Mouse (Mus musculus): ENCODE data around the gene Cyyr1.
A peak's percentile ranks its signal among the peaks of the same experiment; 100 is the strongest.
"Not testable (repeated sequence)": the region's sequence is repeated elsewhere in the genome, so short reads cannot be mapped to it uniquely, and the experiment has no call there.

The Cyyr1 gene

DNA sequence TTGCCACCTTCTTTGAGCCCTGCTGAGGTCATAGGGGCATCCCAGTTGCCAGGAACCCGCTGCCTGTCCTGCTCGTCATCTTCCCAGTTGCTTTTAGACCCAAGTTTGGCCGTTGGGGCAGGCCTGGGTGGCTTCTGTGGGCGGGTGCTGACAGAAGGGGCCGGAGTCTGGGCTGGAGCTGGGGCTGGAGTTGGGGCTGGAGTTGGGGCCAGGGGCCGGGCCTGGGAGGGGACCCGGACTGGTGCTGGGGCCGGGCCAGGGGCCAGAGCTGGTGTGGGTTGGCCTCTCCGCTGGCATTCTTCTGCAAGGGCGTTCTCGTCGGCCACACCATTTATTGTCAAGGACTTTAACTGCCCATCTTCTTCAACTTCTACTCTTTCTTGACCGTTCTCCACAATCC lies at the start of gene Cyyr1:
Cyyr1 (minus strand) TSS at position 101 of the 400 bp plus-strand sequence.
- not testable (repeated sequence) for DNase-seq (ENCODE audit: low read depth, low spot score)

DNA sequence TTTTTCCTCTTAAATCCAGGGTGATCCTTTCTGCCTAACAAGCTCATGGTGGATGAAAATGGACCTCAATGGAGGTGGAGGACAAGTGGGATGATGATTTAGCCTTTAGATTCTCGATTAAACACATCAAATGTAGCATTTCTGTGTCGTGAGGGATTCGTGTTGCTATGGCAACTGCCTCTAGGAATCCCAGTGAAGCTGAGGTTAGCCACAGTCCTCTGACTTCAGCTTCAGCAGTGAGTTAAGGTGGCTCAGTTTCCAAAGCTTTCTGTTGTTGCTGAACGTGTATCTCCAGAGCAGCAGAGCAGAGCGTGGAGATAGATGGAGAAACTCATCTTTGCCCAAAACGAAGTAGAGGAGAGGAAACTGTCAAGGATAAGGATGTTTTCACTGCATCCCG lies 35.6 kb upstream of the Cyyr1 start:
- DNase-seq (ENCODE audit: low read depth, low spot score) = no peak

DNA sequence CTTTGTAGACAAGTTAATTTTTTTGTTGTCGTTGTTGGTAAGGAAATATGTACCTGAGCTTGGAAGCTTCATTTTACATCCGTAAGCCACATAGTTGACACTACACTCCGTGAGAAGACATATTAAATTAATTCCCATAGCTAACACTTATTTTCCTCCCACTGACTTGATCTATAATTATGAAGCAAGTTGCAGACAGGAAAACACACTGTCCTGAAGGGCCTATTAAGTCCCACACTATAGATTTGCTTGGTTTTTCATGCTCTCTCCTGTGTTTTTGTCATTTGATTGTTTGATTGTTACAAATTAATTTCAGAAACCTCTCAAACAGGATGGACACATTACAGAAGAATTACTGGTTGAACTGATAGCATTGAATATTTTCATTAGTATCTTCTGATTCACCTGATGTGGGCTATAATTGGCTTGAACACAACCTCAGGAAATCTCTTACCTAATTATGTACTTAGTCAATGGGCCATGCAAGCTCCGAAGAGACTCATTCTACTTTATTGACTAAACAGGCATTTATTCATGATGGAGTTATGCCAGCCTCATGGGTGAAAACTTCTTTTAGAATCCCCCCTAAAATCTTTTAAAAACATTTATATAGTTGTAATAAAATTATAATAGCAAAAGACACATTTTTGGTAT lies 34.5 kb upstream of the Cyyr1 start:
- no peak for DNase-seq (ENCODE audit: low read depth, low spot score)

DNA sequence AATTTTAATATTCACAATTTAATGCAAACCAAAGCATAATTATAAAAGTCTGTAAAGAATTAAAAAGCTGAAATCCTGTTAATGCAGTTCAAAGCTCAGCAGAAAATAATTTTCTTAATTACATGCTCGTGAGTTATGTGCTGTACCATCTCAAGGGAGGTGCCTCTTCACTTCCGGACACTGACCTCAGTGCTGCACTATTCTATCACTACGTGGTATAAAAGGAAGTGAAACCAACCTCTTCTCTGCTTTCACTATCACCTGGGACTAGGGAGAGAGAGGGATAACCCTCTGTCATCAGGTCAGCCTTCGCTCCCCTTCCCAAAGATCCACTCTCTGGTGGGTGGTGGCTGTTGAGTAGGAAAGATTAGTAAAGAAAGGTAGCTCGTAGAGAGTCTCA lies 13.3 kb upstream of the Cyyr1 start:
- DNase-seq (ENCODE audit: low read depth, low spot score) = no peak

DNA sequence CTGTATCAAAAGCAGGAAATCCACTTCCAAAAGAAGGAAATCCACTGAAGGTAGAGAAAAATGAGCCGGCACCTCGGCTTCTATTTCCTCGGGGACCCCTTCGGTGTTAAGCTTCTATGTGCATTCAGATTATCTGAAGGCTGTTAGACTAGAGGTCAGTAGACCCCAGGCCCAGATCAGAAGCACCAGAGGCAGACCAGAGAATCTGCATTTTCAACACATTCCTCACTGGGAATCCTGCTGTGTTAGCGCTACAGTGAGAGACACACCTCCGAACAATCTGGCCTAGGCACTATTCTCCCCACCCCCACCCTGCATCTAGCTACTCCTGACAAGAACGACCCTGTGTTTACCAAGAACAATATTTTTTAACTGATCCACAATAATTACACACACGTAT lies 641 bp upstream of the Cyyr1 start:
- peak; percentile 10 for DNase-seq (ENCODE audit: low read depth, low spot score)

DNA sequence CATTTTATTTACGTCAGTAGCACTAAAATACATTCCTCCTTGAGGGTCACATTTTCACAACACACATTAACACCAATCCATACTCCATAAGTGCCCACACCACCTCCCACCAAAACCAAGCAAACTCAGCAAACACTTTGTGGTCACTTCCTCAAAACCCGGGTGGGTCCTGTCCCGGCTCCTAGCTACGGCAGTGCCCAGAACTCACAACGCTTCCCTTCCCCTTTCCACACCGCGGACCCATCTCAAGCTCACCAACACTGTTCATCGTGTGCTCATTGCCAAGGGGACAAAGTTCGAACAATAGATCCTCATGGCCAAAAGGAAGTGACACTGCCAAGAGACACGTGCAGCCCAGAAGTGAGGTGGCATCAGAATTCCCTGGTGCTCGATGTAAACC lies 1.2 kb downstream of the Cyyr1 start:
- not testable (repeated sequence) for DNase-seq (ENCODE audit: low read depth, low spot score)

DNA sequence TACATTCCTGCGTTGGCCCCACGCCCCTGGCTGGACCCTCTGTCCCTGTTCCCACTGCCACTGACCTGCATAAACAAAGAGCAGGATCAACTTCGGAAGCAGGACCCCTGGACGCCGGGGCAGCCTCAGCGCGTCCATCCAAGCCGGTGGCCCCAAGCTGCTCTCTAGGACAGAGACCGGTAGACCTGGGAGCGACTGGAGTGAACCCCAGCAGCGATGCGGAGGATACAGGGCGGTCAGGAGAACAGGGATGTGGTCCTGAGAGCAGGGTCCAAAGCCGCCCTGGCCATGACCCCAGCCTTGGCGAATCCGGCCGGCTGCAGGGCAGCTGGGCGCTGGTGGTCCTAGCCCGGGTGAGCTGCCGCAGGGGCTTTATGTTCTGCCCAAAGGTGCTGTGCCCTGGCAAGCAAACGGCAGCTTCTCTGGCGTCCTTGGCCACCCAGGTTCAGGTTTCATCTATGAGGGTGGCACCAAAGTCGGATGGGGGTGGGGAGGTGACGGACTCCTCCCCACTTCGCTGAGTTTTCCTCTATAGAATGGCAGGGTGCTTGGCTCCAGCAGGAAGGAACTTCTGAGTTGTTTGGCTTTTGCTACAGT lies 3.1 kb downstream of the Cyyr1 start:
- peak; percentile 51 for DNase-seq (ENCODE audit: low read depth, low spot score)

DNA sequence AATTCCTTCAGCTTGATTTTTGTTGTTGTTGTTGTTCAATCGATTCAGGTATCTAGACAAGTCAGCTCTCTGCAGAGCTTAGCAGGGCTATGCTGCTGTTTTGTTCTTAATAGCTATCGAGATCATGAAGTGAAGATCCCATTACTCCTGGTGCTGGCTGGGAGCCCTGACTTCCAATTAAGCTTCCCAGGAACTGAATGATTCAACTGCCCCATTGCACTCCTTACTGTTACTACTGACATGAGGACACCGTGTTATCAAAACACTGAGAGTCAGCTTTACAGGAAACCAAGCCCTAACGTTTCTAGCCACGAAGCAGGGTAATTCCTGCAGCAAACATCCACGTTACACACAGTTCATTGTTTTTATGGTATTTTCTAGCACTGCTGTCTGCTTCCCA lies 6.7 kb downstream of the Cyyr1 start:
- DNase-seq (ENCODE audit: low read depth, low spot score) = no peak

DNA sequence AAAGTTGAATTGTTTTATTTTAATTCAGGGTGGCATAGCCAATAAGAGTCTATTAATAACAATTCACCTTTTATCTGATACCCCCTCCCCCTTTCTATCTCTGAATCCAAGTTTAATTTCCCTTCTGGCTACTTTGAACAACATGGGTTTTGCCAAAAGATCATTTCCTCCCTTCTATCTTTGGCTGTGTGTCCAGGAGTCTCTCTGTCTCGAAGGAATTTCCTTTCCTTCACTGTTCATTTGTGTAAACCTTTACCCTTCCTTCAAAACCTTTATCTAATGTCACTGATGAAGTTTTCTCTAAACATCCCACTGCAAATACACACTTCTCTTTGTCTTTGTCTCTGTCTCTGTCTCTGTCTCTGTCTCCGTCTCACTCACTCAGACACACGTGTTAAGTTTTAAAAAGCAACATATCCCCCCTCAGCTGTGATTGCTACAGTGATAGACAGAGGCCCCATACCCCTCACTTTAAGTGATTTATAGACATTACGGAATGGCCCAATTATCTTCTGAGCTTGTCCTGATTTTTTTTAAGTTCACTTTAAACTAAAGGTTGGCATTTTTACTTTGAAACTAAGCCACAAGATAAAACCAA lies 11.4 kb downstream of the Cyyr1 start:
- no peak for DNase-seq (ENCODE audit: low read depth, low spot score)

DNA sequence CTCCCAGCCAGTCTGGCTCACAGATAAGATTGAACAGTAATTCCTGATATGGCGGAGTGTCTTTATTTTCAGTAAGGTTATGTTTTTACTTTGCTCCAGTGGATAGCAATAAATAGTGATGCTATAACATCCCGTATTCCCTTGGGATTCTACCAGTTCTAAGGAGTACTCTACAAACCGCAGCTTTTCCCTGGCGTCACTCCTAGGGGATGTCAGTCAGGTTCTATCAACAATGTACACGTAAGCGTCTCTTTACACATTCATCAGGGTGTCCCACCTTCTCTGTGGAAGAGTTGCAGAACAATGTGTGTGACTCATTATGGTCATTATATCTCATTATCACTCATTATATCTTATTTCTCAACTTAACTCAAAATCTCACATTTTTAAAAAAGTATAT lies 12.2 kb downstream of the Cyyr1 start:
- no peak for DNase-seq (ENCODE audit: low read depth, low spot score)

DNA sequence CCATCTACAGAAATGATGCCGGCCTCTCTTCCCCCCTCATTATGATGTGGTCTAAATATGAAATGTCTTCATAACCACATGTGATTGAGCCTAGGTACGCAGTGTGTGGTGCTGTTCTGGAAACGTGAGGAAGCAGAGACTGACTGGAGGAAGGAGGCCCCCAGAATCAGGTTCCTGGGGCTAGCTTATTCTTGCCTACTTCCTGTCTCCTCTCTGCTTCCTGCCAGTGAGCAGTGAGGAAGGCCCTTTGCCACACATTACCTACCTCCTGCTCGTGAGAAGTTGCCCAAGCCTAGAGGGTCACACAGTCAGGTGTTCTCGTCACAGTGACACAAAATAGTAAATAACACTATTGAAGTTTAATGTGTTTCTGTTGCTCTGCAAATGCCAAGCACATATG lies 14.8 kb downstream of the Cyyr1 start:
- no peak for DNase-seq (ENCODE audit: low read depth, low spot score)

DNA sequence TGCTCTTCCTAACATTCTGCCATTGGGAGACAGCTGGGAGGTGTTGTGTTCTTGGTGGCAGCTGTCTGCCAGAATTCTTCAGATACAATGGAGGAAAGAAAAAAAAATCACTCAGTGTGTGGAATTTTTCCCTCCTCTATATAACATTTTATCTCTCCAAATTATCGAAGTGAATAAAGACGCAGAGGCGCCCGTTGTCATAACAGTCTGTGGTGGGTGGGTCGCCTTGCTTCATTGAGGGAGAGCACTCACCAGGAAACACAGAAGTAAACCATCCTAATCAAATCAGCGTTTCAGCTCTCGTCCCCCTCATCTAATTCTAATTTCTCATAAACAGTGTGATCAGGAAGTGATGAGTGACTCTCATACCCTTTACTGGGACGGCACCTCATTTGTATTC lies 17.1 kb downstream of the Cyyr1 start:
- no peak for DNase-seq (ENCODE audit: low read depth, low spot score)

DNA sequence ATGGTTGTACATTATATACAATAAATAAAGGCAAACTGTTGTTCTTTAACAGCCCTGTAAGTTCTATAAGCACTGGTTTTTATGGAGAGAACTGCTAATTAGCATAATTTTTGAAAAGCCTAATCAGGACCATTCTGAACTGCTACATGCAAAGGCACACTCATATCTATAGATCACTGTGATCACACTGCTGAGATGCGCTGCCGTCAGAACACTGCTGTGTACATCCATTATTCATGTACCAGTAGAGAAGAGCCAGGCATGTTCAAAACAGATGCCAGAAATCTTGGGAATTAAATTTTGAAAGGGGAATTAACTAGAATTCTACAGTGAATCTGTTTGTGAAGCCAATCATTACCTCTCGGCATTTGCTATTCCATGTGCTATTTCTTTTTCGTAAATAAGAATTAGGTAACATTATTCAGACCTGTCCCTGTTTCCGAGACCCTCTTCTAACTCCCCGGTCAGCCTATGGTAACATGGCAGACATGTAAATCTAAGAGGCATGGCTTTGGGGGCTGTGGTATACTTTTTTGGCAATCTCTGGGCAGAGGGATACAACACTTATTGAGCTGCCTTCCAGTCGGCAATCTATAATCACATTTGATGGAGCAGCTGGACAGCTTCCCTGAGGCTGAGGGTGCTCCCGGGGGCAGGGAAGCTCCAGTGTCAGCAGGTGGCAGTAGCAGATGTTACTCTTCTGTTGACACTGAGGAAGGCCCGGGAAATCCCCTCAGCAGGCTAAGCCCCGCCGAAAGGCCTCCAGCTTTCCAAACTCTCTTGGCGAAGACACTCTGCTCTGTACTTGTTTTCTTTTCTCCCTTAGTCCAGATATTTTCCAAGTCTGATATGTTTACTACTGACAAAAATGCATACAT lies 25.2 kb downstream of the Cyyr1 start:
- DNase-seq (ENCODE audit: low read depth, low spot score) = peak; percentile 22

DNA sequence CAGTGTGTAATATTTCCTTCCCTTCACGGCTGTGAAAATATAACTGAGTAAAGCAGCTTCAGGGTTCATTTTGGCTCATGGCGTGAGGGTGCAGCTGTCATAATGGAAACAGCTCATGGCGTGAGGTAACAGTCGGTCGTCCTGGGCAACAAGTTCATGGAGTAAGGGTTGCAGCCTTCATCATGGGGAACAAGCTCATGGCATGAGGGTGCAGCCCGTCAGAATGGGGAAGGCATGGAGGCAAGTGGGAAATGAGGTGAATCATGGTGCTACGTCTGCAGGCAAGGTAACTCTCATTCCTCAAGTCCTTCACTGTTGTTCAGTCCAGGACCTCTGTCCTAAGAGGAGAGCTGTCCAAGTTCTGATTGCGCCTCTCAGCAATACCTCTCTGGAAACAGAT lies 28.6 kb downstream of the Cyyr1 start:
- DNase-seq (ENCODE audit: low read depth, low spot score) = no peak

DNA sequence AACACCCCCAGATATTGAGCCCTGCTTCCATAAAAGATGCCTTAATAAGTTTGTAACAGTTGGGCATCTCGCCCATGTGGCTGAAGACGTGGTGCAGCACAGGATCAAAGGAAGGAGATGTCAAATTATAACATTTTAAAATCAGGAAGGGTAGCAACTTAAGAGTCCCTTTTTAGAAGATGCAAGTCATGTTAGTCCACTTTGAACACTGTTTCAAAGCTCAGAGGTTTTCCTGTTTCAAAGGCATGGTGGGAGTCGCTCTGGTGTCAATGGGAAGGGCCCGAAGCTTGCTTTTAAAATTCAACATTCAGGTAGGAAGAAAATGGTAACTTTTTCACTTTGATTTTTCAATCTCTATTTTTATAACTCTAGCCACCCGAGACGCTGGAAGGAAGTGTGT lies 45.9 kb downstream of the Cyyr1 start:
- DNase-seq (ENCODE audit: low read depth, low spot score) = no peak

DNA sequence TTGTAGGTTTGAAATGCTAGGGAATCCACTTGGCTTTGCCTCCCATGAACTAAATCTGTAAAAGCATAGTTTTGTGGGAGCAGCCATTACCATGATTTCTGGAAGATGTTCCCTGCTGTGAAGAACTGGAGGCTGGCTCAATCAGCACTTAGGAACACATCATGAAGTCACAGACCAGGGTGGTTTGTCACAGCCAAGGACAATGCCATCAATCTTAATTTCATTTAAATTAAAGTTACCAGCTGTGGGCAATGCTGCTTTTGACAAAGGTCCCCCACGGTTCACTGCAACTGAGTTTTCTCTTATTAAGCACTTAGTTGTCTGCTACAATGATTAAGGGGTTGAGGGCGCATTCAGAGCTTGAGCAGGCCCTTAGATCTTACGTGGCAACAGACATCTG lies 48.1 kb downstream of the Cyyr1 start:
- peak; percentile 2 for DNase-seq (ENCODE audit: low read depth, low spot score)

DNA sequence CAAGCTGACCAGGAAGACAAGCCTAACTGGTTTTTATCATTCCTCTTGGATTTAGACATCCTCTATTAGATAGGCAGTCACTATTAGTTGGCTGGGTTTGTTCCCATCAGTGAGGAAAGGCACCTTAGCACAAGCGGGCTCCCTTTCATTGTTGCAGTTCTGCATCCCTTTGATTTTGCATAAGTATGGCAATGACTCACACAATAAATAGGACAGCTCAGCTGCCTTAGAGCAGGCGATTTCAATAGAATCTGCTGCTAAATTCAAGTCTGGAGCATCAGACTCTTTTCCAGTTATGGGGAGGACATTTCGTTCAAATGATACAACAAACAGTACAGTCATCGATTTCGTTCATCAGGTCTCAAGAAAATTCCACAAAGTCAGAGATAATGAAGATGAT lies 49.8 kb downstream of the Cyyr1 start:
- DNase-seq (ENCODE audit: low read depth, low spot score) = no peak

DNA sequence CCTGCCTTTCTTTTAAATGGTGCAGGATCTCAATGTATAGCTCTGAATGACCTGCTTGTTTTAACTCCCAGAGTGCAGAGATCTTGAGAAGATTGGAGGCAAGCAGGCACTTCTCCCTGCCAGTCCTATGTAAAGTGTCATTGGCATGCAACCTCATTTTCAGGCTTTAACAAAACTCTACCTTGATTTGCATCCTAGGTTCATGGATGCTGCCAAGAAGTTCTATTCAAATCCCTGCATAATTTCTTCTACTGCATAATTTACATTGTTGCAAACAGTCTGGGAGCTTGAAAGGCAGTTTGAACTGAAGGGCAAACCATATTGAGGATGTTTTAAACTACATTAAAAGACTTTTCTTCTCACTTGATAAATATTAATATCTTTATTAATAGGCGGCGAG lies 57.4 kb downstream of the Cyyr1 start:
- DNase-seq (ENCODE audit: low read depth, low spot score) = no peak

DNA sequence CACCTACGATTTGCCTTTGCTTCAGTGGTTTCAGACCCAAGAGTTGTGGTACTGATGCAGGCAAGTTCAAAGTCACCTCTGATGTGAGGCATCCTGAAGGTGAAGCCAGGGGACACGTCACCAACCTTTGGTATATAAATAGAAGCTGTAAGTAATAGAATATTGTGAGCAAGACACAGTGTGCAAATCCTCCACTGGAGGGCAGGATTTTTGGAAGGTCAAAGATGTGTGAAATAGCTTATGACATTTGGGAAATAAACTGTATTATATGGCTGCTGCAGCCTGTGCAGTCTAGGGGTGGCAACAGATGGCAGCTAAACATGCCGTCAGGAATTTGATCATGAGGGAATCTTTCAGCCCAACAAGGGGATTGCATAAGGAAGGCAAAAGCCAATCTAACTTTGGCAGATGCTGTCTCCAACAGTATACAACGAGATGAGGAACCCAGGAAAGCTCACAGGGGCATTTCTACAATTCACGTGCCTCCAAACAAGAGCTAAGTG lies 65.0 kb downstream of the Cyyr1 start:
- DNase-seq (ENCODE audit: low read depth, low spot score) = no peak

DNA sequence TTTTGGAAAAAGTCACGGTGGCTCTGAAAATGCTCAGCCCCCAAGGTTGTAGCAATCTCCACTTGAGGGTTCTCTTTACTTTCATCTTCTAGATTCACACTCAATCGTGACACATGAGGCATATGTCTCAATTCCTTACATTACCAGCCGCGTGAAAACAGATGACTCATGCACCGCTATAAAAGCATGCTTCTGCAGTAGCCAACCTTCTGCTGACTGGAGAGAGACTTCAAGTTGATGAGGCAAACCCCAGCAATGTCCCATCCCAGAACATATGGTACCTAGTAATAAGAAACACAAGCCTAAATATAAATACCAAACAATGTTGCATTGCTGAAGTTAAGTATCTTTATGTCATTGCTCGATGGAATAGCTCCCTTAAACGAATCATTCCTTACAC lies 65.9 kb downstream of the Cyyr1 start:
- no peak for DNase-seq (ENCODE audit: low read depth, low spot score)

DNA sequence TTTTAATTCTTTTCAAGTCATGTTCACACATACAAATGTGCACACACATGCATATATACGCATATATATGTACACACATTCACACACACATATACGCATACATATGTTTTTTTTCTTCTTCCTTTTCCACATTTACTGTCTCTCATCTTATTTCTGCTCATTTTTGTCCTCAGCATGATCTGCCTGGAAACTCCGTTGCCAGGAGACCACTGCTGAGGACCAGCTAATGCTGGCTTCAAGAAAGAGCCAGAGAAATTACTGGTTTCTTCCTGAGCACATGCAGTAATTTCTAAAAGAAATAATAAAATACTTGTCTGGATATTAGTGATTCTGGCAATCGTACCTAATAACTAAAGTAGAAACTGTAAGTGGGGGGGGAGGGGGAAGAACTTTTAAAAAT lies 68.6 kb downstream of the Cyyr1 start:
- no peak for DNase-seq (ENCODE audit: low read depth, low spot score)

DNA sequence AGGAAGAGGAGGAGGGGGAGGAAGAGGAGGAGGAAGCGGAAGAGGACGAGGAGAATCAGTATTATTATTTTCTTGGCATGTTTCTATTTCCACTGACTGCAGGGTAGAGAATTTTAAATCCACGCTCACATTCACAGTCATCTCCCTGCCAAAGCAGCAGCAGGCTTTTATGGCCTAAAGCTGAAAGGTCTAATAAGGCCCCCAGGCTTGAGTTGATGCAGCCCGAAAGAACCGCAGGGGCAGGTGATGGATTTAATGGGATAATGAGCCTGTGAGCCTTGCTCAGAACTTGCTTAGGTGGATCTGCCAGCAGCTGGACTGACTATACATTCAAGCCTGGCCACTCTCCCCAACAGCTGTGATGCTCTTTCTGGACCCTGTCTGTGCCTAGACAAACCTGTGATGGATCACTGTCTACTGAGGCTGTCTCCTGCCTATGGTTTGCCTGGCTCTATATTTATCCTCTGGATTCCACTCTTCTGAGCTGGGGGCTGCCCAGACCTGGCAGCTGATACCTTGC lies 78.6 kb downstream of the Cyyr1 start:
- DNase-seq (ENCODE audit: low read depth, low spot score) = no peak

Data from ZHBTc4 (cell line).